Mouse (Mus musculus): ENCODE data around the gene Amn.

DNA sequence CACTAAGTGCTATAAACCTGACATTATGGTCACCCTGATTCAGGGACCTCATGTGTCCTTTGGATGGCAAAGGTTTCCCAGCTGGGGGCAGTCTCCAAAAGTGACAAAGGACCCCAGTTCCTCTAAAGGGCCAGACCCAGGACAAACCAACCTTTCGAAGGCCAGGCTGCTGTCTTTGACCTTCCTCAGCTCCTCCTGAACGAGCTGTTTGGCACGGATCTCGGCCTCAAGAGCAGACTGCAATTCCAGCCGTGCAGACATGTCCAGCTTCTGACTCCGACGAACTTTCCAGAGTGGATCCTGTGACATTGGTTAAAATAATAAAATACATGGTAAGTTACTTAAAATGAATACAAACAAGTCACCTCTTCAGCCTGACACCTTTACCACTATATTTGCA lies 43.4 kb downstream of the Amn start:
- TF ChIP-seq POLR2A (IDR thresholded peaks at IDR 0.05; ENCODE audit: low read depth, low read length) (no peak), CTCF (conservative IDR thresholded peaks at IDR 0.05; ENCODE audit: insufficient read depth, insufficient read length, low read depth, low read length) (no peak)
